ENCODE assay signal across 8 mouse cellular contexts in the genomic region with DNA sequence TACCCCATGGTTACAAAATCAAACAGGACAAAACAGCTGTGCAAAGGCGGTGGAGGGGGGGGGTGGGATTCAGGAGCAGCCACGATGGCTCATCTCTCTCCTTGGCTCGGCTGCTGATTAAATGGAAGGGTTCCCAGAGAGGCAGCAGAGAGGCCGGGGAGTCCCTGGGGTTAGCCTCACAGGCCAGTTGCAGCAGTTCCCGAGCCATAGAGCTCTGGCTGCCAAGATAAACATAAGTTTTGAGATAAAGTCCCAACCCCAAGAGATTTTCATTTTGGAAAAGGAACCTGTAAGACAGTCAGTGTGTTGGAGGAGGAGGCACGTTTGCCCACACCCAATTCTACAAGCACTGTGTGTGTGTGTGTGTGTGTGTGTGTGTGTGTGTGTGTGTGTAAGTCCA.
DNase-seq lines count a peak whose midpoint lies in the region; ATAC-seq and TF ChIP-seq lines count a peak whose summit lies in the region.

No protein-coding gene starts in this region.

- H3K9me3 ChIP-seq in heart, postnatal 0 days (replicated peaks; ENCODE audit: control insufficient read depth, low read length), result no peaks in the 10 kb centered on the region; the same call in 1 of the 2 replicates
- H3K9me3 ChIP-seq in lung, embryonic 15.5 days, result no peaks in the 10 kb centered on the region
- H3K9me3 ChIP-seq in forebrain, embryonic 11.5 days (ENCODE audit: control insufficient read depth, low read length), result no peaks in the 10 kb centered on the region

- H3K9ac ChIP-seq in heart, postnatal 0 days (replicated peaks; ENCODE audit: low read depth, low read length), result no peak overlapping the region
- H3K9ac ChIP-seq in lung, embryonic 15.5 days, result no peak overlapping the region
- H3K9ac ChIP-seq in forebrain, embryonic 11.5 days (ENCODE audit: low read length), result no peak overlapping the region

- peak; percentile 71 for ATAC-seq in heart, postnatal 0 days (ENCODE audit: insufficient read depth, low read depth)
- peak; percentile 87 for ATAC-seq in lung, embryonic 15.5 days (ENCODE audit: borderline replicate concordance, extremely low read depth, low FRiP score, low TSS enrichment)
- no peak for ATAC-seq in frontal cortex, adult (ENCODE audit: low TSS enrichment)
- ATAC-seq in forebrain, embryonic 11.5 days (replicated peaks; ENCODE audit: low FRiP score), result no peak

- TF ChIP-seq CTCF in heart, postnatal 0 days (IDR thresholded peaks at IDR 0.05; ENCODE audit: low read depth), result no peak

- H3K27ac ChIP-seq in heart, postnatal 0 days (ENCODE audit: low read depth), result peak overlapping the region; percentile 53
- H3K27ac ChIP-seq in lung, embryonic 15.5 days, result peak overlapping the region; percentile 40
- H3K27ac ChIP-seq in forebrain, embryonic 11.5 days (ENCODE audit: low read depth, low read length), result no peak overlapping the region

- no peaks in the 10 kb centered on the region for H3K36me3 ChIP-seq in heart, postnatal 0 days (replicated peaks; ENCODE audit: control insufficient read depth, insufficient read depth, low read length)
- H3K36me3 ChIP-seq in lung, embryonic 15.5 days, result no peaks in the 10 kb centered on the region
- H3K36me3 ChIP-seq in forebrain, embryonic 11.5 days (ENCODE audit: control insufficient read depth, insufficient read depth, low read length), result no peaks in the 10 kb centered on the region

- H3K4me1 ChIP-seq in heart, postnatal 0 days (ENCODE audit: control insufficient read depth, insufficient read depth), result peaks cover 36% of the 10 kb centered on the region
- peaks cover 48% of the 10 kb centered on the region for H3K4me1 ChIP-seq in lung, embryonic 15.5 days
- no peaks in the 10 kb centered on the region for H3K4me1 ChIP-seq in forebrain, embryonic 11.5 days (replicated peaks; ENCODE audit: control insufficient read depth, insufficient read depth, low read length)

- DNase-seq in adrenal gland, adult (ENCODE audit: inconsistent age in 2 of 2, low spot score in 1 of 2), result peak; percentile 60 to 81
- no peak for DNase-seq in adrenal gland, adult 18-20 months (ENCODE audit: low spot score in 2 of 2)
- peak; percentile 77 for DNase-seq in adrenal gland, postnatal 10 days
- peak; percentile 64 for DNase-seq in heart, postnatal 0 days (ENCODE audit: low spot score)
- DNase-seq in thymus, postnatal 4 days, result no peak
- DNase-seq in forebrain, embryonic 11.5 days (ENCODE audit: low spot score), result no peak

- H3K4me2 ChIP-seq in heart, postnatal 0 days (ENCODE audit: low read depth, low read length), result 0 out of 2 replicates have a peak overlapping the region, but pooled peaks have one; percentile 10
- peak overlapping the region; percentile 9; the same call in 1 of the 2 replicates for H3K4me2 ChIP-seq in lung, embryonic 15.5 days
- H3K4me2 ChIP-seq in forebrain, embryonic 11.5 days (ENCODE audit: low read depth, low read length, severe bottlenecking), result no peak overlapping the region

- WGBS in heart, postnatal 0 days, result 18% methylated on average over 6 of the region's 6 CpGs
- 7% methylated on average over 6 of the region's 6 CpGs for WGBS in lung, embryonic 15.5 days
- 66% methylated on average over 6 of the region's 6 CpGs for WGBS in forebrain, embryonic 11.5 days

- no peak overlapping the region for H3K4me3 ChIP-seq in heart, postnatal 0 days (ENCODE audit: low read depth, low read length)
- no peak overlapping the region for H3K4me3 ChIP-seq in lung, embryonic 15.5 days
- H3K4me3 ChIP-seq in forebrain, embryonic 11.5 days (ENCODE audit: low read depth, low read length), result no peak overlapping the region

- no peaks in the 10 kb centered on the region for H3K27me3 ChIP-seq in heart, postnatal 0 days (ENCODE audit: control insufficient read depth, insufficient read depth, low read length)
- no peaks in the 10 kb centered on the region for H3K27me3 ChIP-seq in lung, embryonic 15.5 days
- H3K27me3 ChIP-seq in forebrain, embryonic 11.5 days (ENCODE audit: control insufficient read depth, insufficient read depth, low read length), result no peaks in the 10 kb centered on the region

- peak; percentile 78 for TF ChIP-seq EP300 in heart, postnatal 0 days (IDR thresholded peaks at IDR 0.05; ENCODE audit: low read depth)

Comparison
In these comparisons a context has a peak if more than half of its experiments do, and no peak if none do; other contexts are left out.
1. DNase-seq: peak in adrenal gland, adult (2 of 2), adrenal gland, postnatal 10 days (single experiment) and heart, postnatal 0 days (single experiment); none in adrenal gland, adult 18-20 months (0 of 2), thymus, postnatal 4 days (single experiment) and forebrain, embryonic 11.5 days (single experiment).
2. ATAC-seq: peak in heart, postnatal 0 days (single experiment) and lung, embryonic 15.5 days (single experiment); none in frontal cortex, adult (single experiment) and forebrain, embryonic 11.5 days (single experiment).